Mouse (Mus musculus) cerebellum, adult 11-12 months (tissue): Measurements from ENCODE around the gene Gm49358.

ENCODE experiments used
- DNase-seq: peaks from one replicate; pipeline ENCODE4 v3.0.0; 2022

The Gm49358 gene

GRCm38 (mm10) chr10:86878721-86879120, 114.9 kb downstream of the Gm49358 start:
- DNase-seq: no peak

GRCm38 (mm10) chr10:86880071-86880806, 116.5 kb downstream of the Gm49358 start:
- DNase-seq: peak; percentile 40

- no peak for DNase-seq
Measured at GRCm38 (mm10) chr10:86881448-86881847, 117.7 kb downstream of the Gm49358 start.
